Mouse (Mus musculus) ES-E14 (cell line): ENCODE results near the gene Ccdc107. TPM values are rescaled to one million over a fixed set of nuclear protein-coding genes. Genes with fewer than 3 reads are reported as not detected.

Experiments
- DNase-seq: peaks from one replicate; pipeline ENCODE4 v3.0.0-alpha.2; 2013; ENCODE audit warnings: low read depth, low spot score
- H3K27ac ChIP-seq: 2 replicates; pipeline ENCODE4 v1.5.1; 2012; ENCODE audit warnings: low read depth, mild to moderate bottlenecking, low read length, moderate library complexity, mixed read lengths; ENCODE audit not compliant: poor library complexity, insufficient read depth, severe bottlenecking
- H3K36me3 ChIP-seq: 2 replicates; pipeline ENCODE4 v1.6.1; 2012; ENCODE audit warnings: mild to moderate bottlenecking, low read length, moderate library complexity, mixed read lengths; ENCODE audit not compliant: control insufficient read depth, poor library complexity, insufficient read depth, severe bottlenecking
- H3K4me1 ChIP-seq, 2 experiments: fragments of 150-350 bp in 1 of 2; sonication (generic) in 1 of 2; 2 replicates each; pipeline ENCODE4 v1.6.1; 2012; ENCODE audit warnings: low read length in 2 of 2, mild to moderate bottlenecking in 1 of 2, mixed read lengths in 1 of 2; ENCODE audit not compliant: control insufficient read depth in 2 of 2, insufficient read depth in 2 of 2, poor library complexity in 1 of 2
- H3K4me3 ChIP-seq, 2 experiments: fragments of 150-350 bp in 1 of 2; sonication (generic) in 1 of 2; 2 replicates each; pipeline ENCODE4 v1.5.1; 2012; ENCODE audit warnings: low read length in 2 of 2, low read depth in 1 of 2, mild to moderate bottlenecking in 1 of 2, mixed read lengths in 1 of 2; ENCODE audit not compliant: insufficient read depth in 1 of 2, poor library complexity in 1 of 2, severe bottlenecking in 1 of 2
- H3K9ac ChIP-seq: 2 replicates; pipeline ENCODE4 v1.6.1; 2012; ENCODE audit warnings: low read depth, mild to moderate bottlenecking, low read length, mixed read lengths; ENCODE audit not compliant: poor library complexity, insufficient read depth, severe bottlenecking
- H3K9me3 ChIP-seq: fragments of 150-350 bp; sonication (generic); 2 replicates; pipeline ENCODE4 v1.6.1; 2012; ENCODE audit warnings: low read depth, mild to moderate bottlenecking, low read length; ENCODE audit not compliant: control insufficient read depth, insufficient read depth
- CHD2 ChIP-seq: IDR thresholded peaks from 2 replicates; pipeline ENCODE4 v1.6.1; 2014; ENCODE audit warnings: mild to moderate bottlenecking, low read depth, low read length, inconsistent platforms
- HCFC1 ChIP-seq: IDR thresholded peaks from 2 replicates; pipeline ENCODE4 v1.6.1; 2012; ENCODE audit warnings: low read length, inconsistent platforms, borderline replicate concordance; ENCODE audit not compliant: insufficient read depth
- MAFK ChIP-seq: IDR thresholded peaks from 2 replicates; pipeline ENCODE4 v1.6.1; 2014; ENCODE audit warnings: mild to moderate bottlenecking, low read depth, low read length, inconsistent platforms; ENCODE audit not compliant: insufficient read depth
- ZC3H11A ChIP-seq: IDR thresholded peaks from 2 replicates; pipeline ENCODE4 v1.6.1; 2012; ENCODE audit warnings: low read depth, mild to moderate bottlenecking, inconsistent platforms, low read length, borderline replicate concordance
- ZNF384 ChIP-seq: IDR thresholded peaks from 2 replicates; pipeline ENCODE4 v1.6.1; 2012; ENCODE audit warnings: low read depth, low read length, inconsistent platforms
- in situ Hi-C, 2 experiments: fragments of 600-800 bp; cut with MboI; formaldehyde crosslinking; loops; one replicate each; pipeline ENCODE4 v1.15.1; 2025; ENCODE audit warnings: low sequenced_read_pairs in 2 of 2, inconsistent platforms in 1 of 2; ENCODE audit not compliant: unreplicated experiment in 2 of 2
- total RNA-seq: library from RNA; depleted of rRNA; stranded (reverse); fragments of 300-350 nt; gene quantifications from 2 replicates; pipeline ENCODE4 v1.2.3, GENCODE M21; 2012

Ccdc107 gene
- total RNA-seq, 1 experiment = 59.1 TPM

GRCm38 (mm10) chr4:43497405-43497804 is 4.7 kb downstream of the Ccdc107 start:
- in situ Hi-C loops = no loop called here
- Histone ChIP-seq H3K9me3 (no peaks in the 10 kb centered on the region), H3K27ac (no peak overlapping the region), H3K36me3 (peaks cover 18% of the 10 kb centered on the region), H3K4me3 (no peak overlapping the region), H3K9ac (no peak overlapping the region; the same call in 1 of the 2 replicates), H3K4me1 (peaks cover 0 to 12% of the 10 kb centered on the region in 2 experiments; a peak in 1 of 4 replicates)
- no peak for TF ChIP-seq ZNF384
- no peak for TF ChIP-seq HCFC1
- no peak for TF ChIP-seq MAFK
- TF ChIP-seq ZC3H11A = no peak
- TF ChIP-seq CHD2 = no peak
- no peak for DNase-seq

GRCm38 (mm10) chr4:43497946-43498345 is 5.2 kb downstream of the Ccdc107 start:
- Histone ChIP-seq H3K4me1 (peaks cover 0 to 12% of the 10 kb centered on the region in 2 experiments; a peak in 1 of 4 replicates), H3K9ac (no peak overlapping the region), H3K9me3 (no peaks in the 10 kb centered on the region), H3K36me3 (peaks cover 18% of the 10 kb centered on the region), H3K4me3 (no peak overlapping the region), H3K27ac (no peak overlapping the region)
- no peak for DNase-seq
- in situ Hi-C loops = no loop called here
- TF ChIP-seq CHD2 (no peak), ZC3H11A (no peak), MAFK (no peak), HCFC1 (no peak), ZNF384 (no peak)

GRCm38 (mm10) chr4:43498983-43499382 is 6.3 kb downstream of the Ccdc107 start:
- Histone ChIP-seq H3K4me3 (peak overlapping the region; percentile 70 to 79), H3K27ac (no peak overlapping the region), H3K4me1 (peaks cover 0 to 12% of the 10 kb centered on the region in 2 experiments; a peak in 1 of 4 replicates), H3K36me3 (peaks cover 18% of the 10 kb centered on the region), H3K9me3 (no peaks in the 10 kb centered on the region), H3K9ac (peak overlapping the region; percentile 84)
- TF ChIP-seq ZNF384 (no peak), ZC3H11A (no peak), CHD2 (no peak), MAFK (no peak), HCFC1 (no peak)
- in situ Hi-C loops = no loop called here
- DNase-seq = no peak

GRCm38 (mm10) chr4:43499407-43500333 is 7.0 kb downstream of the Ccdc107 start, which contains the start of gene Arhgef39:
Gene Arhgef39 (minus strand): TSS chr4:43499695.
- peak within 1 kb of the TSS; percentile 84 for H3K9ac ChIP-seq
- H3K36me3 ChIP-seq = peaks cover 18% of the 10 kb centered on the region
- peak; percentile 80 for DNase-seq
- H3K4me3 ChIP-seq = peak within 1 kb of the TSS; percentile 70 to 79
- H3K4me1 ChIP-seq = peaks cover 0 to 12% of the 10 kb centered on the region in 2 experiments; a peak in 1 of 4 replicates
- no peaks in the 10 kb centered on the region for H3K9me3 ChIP-seq
- H3K27ac ChIP-seq = 0 out of 2 replicates have a peak within 1 kb of the TSS, but pooled peaks have one; percentile 26
- in situ Hi-C loops = no loop called here
- TF ChIP-seq ZC3H11A (no peak), HCFC1 (no peak), MAFK (no peak), CHD2 (no peak), ZNF384 (no peak)
